Mouse (Mus musculus) stomach, embryonic 14.5 days (tissue): ENCODE results near the gene Selenof. TPM values are rescaled to one million over a fixed set of nuclear protein-coding genes. Genes with fewer than 3 reads are reported as not detected.

Experiments used
- ATAC-seq: fragments of 200-750 bp; cut with Nextera tagmentation; 2 replicates; pipeline ENCODE4 v1.8.0; 2017; ENCODE audit warnings: low read depth, moderate TSS enrichment; ENCODE audit not compliant: insufficient number of reproducible peaks, insufficient read depth, low FRiP score
- H3K27ac ChIP-seq: fragments of 300-500 bp; sonication (generic); 2 replicates; pipeline ENCODE4 v1.5.1; 2014; ENCODE audit warnings: mild to moderate bottlenecking, low read length, moderate library complexity, mixed read lengths
- H3K27me3 ChIP-seq: fragments of 300-500 bp; sonication (generic); 2 replicates; pipeline ENCODE4 v1.6.1; 2014; ENCODE audit warnings: low read length, control low read depth, mixed read lengths; ENCODE audit not compliant: control insufficient read depth, insufficient read depth
- H3K36me3 ChIP-seq: fragments of 300-500 bp; sonication (generic); 2 replicates; pipeline ENCODE4 v1.6.1; 2014; ENCODE audit warnings: mild to moderate bottlenecking, control low read depth, low read length, moderate library complexity, mixed read lengths; ENCODE audit not compliant: control insufficient read depth, insufficient read depth
- H3K4me1 ChIP-seq: fragments of 300-500 bp; sonication (generic); 2 replicates; pipeline ENCODE4 v1.6.1; 2014; ENCODE audit warnings: low read length, control low read depth, mixed read lengths; ENCODE audit not compliant: control insufficient read depth, insufficient read depth
- H3K4me2 ChIP-seq: fragments of 300-500 bp; sonication (generic); replicated peaks from 2 replicates; pipeline ENCODE4 v1.6.1; 2014; ENCODE audit warnings: low read depth, low read length, control low read depth
- H3K4me3 ChIP-seq: fragments of 300-500 bp; sonication (generic); 2 replicates; pipeline ENCODE4 v1.5.1; 2014; ENCODE audit warnings: low read depth, low read length, control low read depth
- H3K9ac ChIP-seq: fragments of 300-500 bp; sonication (generic); replicated peaks from 2 replicates; pipeline ENCODE4 v1.6.1; 2014; ENCODE audit warnings: low read depth, mild to moderate bottlenecking, control low read depth, low read length, moderate library complexity, mixed read lengths
- H3K9me3 ChIP-seq: fragments of 300-500 bp; sonication (generic); 2 replicates; pipeline ENCODE4 v1.6.1; 2016; ENCODE audit warnings: low read depth, low read length, control low read depth; ENCODE audit not compliant: control insufficient read depth
- WGBS: fragments of 180-500 bp; shearing (Covaris S2); extraction: QIAGEN DNeasy Blood & Tissue Kit; methylation state at CpG from one replicate; pipeline ENCODE4 v1.1.7; 2014; 5-methylcytosine and 5-hydroxymethylcytosine counted together
- polyA plus RNA-seq: library from polyadenylated mRNA; unstranded; fragments of >200 nt; fragmentation: Nextera tagmentation; extraction: Ambion mirVana; gene quantifications from 2 replicates; pipeline ENCODE4 v1.2.1, GENCODE M21; 2014

Gene Selenof
- polyA plus RNA-seq, 1 experiment from 2014 or later, result 488 TPM

DNA sequence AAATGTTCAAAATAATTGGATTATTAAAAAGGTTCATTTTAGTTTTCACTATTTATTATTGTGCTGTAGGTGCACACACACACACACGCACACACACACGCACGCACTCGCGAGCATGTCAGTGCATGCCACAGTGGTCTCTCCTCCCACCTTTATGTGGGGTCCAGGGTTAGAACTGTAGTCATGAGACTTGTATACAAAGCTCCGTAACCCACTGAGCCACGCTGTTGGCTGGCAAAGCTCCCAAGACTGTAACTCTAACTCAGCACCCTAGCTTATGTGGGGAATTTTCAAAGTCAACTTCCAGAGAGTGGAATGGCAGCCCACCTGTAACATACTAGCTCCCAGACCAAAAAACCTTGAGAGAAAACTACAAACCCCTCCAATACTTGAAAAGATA, 25.0 kb upstream of the Selenof start:
- Histone ChIP-seq H3K27me3 (no peaks in the 10 kb centered on the region), H3K27ac (no peak overlapping the region), H3K36me3 (no peaks in the 10 kb centered on the region), H3K4me1 (peaks cover 36% of the 10 kb centered on the region), H3K4me2 (no peak overlapping the region), H3K4me3 (no peak overlapping the region), H3K9ac (no peak overlapping the region), H3K9me3 (no peaks in the 10 kb centered on the region)
- no peak for ATAC-seq
- 77% methylated on average over 7 of the region's 7 CpGs for WGBS

DNA sequence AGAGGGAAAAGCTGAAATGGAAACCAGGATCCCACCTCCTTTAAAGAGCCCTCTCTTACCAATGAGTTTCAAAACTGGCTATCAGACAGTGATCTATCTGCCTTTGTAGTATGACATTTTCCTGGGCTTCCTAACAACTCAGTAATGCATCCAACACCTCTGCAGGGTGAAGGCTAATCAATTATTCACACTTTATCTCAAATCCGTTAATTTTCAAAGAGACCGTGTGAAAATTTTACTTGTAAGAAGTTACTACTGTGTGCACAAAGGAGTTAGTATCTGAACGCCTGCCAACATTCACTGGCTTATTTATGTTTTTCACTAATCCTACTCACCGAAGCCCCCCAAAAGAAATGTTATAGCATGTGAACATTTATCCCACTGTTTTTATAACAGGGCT, 24.3 kb upstream of the Selenof start:
- Histone ChIP-seq H3K9ac (no peak overlapping the region), H3K4me2 (no peak overlapping the region), H3K27me3 (no peaks in the 10 kb centered on the region), H3K4me1 (peaks cover 35% of the 10 kb centered on the region), H3K9me3 (no peaks in the 10 kb centered on the region), H3K4me3 (no peak overlapping the region), H3K36me3 (no peaks in the 10 kb centered on the region), H3K27ac (no peak overlapping the region)
- WGBS, result 15% methylated on average over 4 of the region's 4 CpGs
- ATAC-seq, result no peak

DNA sequence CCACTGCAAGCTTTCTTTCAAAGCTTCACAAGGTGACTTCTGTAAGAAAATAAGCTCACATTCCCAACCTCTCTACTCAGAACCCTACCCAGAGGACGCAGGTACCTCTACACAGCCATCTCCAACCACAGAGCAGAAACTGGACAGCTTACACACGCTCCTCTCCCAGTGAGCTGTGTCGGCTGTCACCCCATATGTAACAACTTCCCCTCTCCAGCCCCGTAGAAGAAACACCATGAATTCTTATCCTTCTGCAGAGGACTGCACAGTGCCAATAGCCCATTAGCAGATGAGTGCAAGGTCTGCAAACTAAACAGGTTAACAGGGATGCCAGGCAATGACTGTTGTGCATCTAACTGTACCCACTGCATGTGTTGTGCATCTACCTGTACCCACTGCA, 23.6 kb upstream of the Selenof start:
- H3K36me3 ChIP-seq, result no peaks in the 10 kb centered on the region
- no peak for ATAC-seq
- H3K27ac ChIP-seq, result no peak overlapping the region
- H3K9ac ChIP-seq, result no peak overlapping the region
- 23% methylated on average over 4 of the region's 4 CpGs for WGBS
- no peak overlapping the region for H3K4me2 ChIP-seq
- H3K9me3 ChIP-seq, result no peaks in the 10 kb centered on the region
- H3K4me1 ChIP-seq, result peaks cover 32% of the 10 kb centered on the region
- H3K27me3 ChIP-seq, result no peaks in the 10 kb centered on the region
- no peak overlapping the region for H3K4me3 ChIP-seq

DNA sequence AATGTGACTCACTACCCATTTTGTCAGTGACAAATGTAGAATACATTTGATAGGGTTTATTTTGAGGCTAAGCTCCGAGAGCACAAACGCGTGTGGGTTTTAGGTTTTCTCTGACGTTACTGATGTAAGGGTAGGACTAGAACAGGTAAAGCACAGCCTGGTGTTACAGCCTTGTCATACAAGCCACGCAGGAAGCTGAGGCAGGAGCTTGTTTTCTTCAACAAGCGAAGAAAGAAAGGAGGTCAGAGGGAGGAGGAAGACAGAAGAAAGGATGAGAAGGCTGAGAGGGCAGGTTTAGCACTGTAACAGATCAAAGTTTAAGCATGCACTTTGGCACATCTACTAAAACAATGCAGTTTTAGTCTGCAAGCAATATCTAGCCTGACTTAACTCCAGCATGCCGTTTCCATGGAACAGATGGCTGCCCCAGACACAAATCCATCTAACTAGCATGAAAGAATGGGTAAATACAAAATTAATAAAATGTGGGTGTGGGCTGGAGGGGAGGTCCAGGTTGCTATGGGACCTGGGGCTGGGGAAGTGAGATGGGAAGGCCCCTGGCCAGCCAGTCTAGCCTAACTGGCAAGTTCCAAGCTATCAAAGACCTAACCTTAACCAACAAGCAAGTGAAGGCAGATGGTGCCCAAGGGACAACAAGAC, 21.8 kb upstream of the Selenof start:
- Histone ChIP-seq H3K27me3 (no peaks in the 10 kb centered on the region), H3K4me2 (no peak overlapping the region), H3K9ac (no peak overlapping the region), H3K27ac (no peak overlapping the region), H3K36me3 (no peaks in the 10 kb centered on the region), H3K4me3 (no peak overlapping the region), H3K4me1 (peaks cover 27% of the 10 kb centered on the region; the same call in 1 of the 2 replicates), H3K9me3 (no peaks in the 10 kb centered on the region)
- WGBS, result 74% methylated on average over 7 of the region's 7 CpGs
- ATAC-seq, result no peak

DNA sequence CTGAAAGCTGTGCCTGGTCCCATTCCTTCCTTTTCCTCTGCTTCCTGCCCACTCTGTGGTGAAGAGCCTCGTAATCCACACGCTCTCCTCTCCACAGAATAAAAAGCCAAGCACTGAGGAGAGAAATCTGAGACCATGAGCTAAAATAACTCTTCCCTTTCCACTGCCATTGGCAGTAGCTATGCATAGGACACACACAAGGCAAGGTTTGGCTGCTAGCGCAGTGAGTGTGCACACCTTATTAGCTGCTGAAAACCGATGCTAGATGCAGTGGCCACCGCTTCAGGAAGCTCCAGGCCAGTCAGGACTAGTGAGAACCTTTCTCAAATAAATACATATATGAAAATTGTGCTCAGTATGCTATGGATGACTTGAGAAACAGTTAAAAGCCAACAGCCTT, 20.1 kb upstream of the Selenof start:
- WGBS, result 81% methylated on average over 5 of the region's 5 CpGs

DNA sequence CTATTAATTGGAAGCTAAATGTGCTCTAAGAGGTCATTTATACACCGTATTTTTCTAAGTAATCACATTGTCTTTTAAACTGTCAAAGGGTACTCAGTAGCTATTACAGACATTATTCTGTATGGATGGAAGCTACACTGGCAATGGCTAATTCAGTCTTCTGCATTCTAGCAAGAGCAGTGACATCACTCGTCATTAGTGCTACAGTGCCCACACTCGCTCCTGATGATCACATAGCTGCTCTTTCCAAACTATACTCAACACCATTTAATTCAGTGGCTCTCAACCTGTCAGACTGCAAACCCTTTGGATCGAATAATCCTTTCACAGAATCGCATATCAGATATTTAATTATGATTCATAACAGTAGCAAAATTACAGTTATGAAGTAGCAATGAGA, 19.4 kb upstream of the Selenof start:
- H3K36me3 ChIP-seq, result no peaks in the 10 kb centered on the region
- H3K9me3 ChIP-seq, result no peaks in the 10 kb centered on the region
- no peak for ATAC-seq
- H3K4me1 ChIP-seq, result peaks cover 25% of the 10 kb centered on the region; the same call in 1 of the 2 replicates
- WGBS, result 78% methylated on average over 5 of the region's 5 CpGs
- H3K27me3 ChIP-seq, result no peaks in the 10 kb centered on the region
- H3K4me3 ChIP-seq, result no peak overlapping the region
- no peak overlapping the region for H3K4me2 ChIP-seq
- H3K27ac ChIP-seq, result no peak overlapping the region
- no peak overlapping the region for H3K9ac ChIP-seq

More for the DNA sequence above, 20.1 kb upstream of the Selenof start:
- no peaks in the 10 kb centered on the region for H3K27me3 ChIP-seq
- H3K4me2 ChIP-seq, result no peak overlapping the region
- H3K36me3 ChIP-seq, result no peaks in the 10 kb centered on the region
- H3K4me3 ChIP-seq, result no peak overlapping the region
- no peak for ATAC-seq
- peaks cover 30% of the 10 kb centered on the region; the same call in 1 of the 2 replicates for H3K4me1 ChIP-seq
- H3K9ac ChIP-seq, result no peak overlapping the region
- H3K9me3 ChIP-seq, result no peaks in the 10 kb centered on the region
- no peak overlapping the region for H3K27ac ChIP-seq

DNA sequence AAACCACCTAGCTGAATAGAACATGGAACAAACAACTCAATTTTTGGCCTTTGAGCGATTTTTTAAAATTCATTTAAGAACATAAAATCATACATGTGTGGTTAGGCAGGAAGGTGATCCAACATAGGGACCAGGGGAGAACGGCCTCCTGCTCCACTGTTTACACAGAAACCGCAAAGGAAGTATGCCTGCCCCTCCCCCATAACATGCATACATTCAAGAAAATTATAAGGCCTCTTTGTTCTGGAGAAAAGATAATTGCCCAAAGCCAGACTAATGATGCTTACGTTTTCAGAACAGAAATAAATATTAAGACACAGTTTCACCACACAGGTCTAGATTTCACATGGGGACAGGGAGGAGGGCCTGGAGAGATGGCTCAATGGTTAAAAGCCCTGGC, 18.7 kb upstream of the Selenof start:
- ATAC-seq, result no peak
- Histone ChIP-seq H3K36me3 (no peaks in the 10 kb centered on the region), H3K4me2 (no peak overlapping the region), H3K27ac (no peak overlapping the region), H3K4me3 (no peak overlapping the region), H3K9me3 (no peaks in the 10 kb centered on the region), H3K27me3 (no peaks in the 10 kb centered on the region), H3K4me1 (peaks cover 20% of the 10 kb centered on the region; the same call in 1 of the 2 replicates), H3K9ac (no peak overlapping the region)
- 38% methylated on average over 4 of the region's 4 CpGs for WGBS

DNA sequence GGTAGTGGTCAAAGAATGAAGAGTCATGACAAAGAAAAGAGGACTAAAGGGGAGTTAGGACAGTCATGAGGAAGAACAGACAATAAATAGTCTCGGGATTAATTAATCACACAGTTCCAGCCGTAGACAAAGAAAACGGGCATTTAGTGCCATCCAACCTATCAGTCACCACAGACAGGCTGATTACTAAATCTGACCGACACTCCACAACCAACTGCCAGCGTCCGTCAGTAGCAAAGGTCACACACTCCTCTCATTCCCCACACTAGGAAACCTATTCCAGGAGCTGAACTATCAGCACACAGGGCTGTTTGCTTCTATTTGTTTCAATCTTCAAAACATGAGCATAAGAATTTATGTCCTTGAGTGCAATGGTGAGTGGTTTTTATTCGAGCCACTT, 16.2 kb upstream of the Selenof start:
- no peak for ATAC-seq
- 54% methylated on average over 7 of the region's 7 CpGs for WGBS
- Histone ChIP-seq H3K36me3 (no peaks in the 10 kb centered on the region), H3K4me3 (no peak overlapping the region), H3K4me1 (peaks cover 34% of the 10 kb centered on the region), H3K27ac (no peak overlapping the region), H3K4me2 (no peak overlapping the region), H3K9ac (no peak overlapping the region), H3K9me3 (no peaks in the 10 kb centered on the region), H3K27me3 (no peaks in the 10 kb centered on the region)

DNA sequence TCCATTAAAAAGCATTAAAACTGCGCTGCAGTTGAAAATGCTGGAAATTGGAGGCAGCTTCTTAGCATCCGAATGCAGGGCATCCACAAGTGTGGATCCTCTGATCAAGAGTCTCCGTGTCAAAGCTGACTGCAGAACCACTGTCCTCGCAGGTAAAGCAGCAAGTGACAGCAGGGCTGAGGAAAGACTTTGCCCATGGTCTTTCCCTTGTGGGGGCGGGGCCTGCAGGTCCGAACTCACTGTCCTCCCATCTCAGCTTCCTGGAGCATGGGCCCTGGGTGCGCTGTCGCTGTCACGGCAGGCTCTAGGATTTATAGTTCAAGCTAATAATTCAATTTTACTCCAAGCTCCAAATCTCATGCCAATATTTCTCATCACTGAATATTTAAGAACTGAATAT, 15.6 kb upstream of the Selenof start:
- H3K4me2 ChIP-seq, result no peak overlapping the region
- 67% methylated on average over 9 of the region's 9 CpGs for whole genome bisulfite sequencing
- H3K4me1 ChIP-seq, result peaks cover 40% of the 10 kb centered on the region

More for the DNA sequence above, 15.6 kb upstream of the Selenof start:
- Histone ChIP-seq H3K27me3 (no peaks in the 10 kb centered on the region), H3K9me3 (no peaks in the 10 kb centered on the region), H3K4me3 (no peak overlapping the region), H3K36me3 (no peaks in the 10 kb centered on the region), H3K27ac (no peak overlapping the region), H3K9ac (no peak overlapping the region)
- ATAC-seq, result no peak
